Comparison of ENCODE assay signal across 7 mouse cellular contexts in genomic region chr11:102229331-102229953, GRCm38 (mm10). TPM values are rescaled to one million over a fixed set of nuclear protein-coding genes. Genes with fewer than 3 reads are reported as not detected.
DNase-seq lines count a peak whose midpoint lies in the region; ATAC-seq and TF ChIP-seq lines count a peak whose summit lies in the region.

No protein-coding gene starts in this region.

- no peak for TF ChIP-seq POLR2A in lung, adult 2 months (IDR thresholded peaks at IDR 0.05; ENCODE audit: borderline replicate concordance, extremely low read depth, low read depth, low read length)

- H3K4me1 ChIP-seq in lung, adult 2 months (ENCODE audit: control insufficient read depth, insufficient read depth, low read length), result peaks cover 39% of the 10 kb centered on the region
- peaks cover 27% of the 10 kb centered on the region for H3K4me1 ChIP-seq in kidney, embryonic 14.5 days (ENCODE audit: control insufficient read depth, insufficient read depth, low read length)
- peaks cover 53% of the 10 kb centered on the region for H3K4me1 ChIP-seq in midbrain, embryonic 15.5 days

- H3K4me2 ChIP-seq in kidney, embryonic 14.5 days (replicated peaks; ENCODE audit: low read depth, low read length), result peak overlapping the region; percentile 88
- peak overlapping the region; percentile 72 for H3K4me2 ChIP-seq in midbrain, embryonic 15.5 days

- no peaks in the 10 kb centered on the region for H3K27me3 ChIP-seq in kidney, embryonic 14.5 days (ENCODE audit: control insufficient read depth, insufficient read depth, low read length)
- no peaks in the 10 kb centered on the region for H3K27me3 ChIP-seq in midbrain, embryonic 15.5 days (replicated peaks)

- TF ChIP-seq CTCF in lung, adult 2 months (IDR thresholded peaks at IDR 0.05; ENCODE audit: insufficient read depth, low read length), result no peak

- H3K36me3 ChIP-seq in kidney, embryonic 14.5 days (ENCODE audit: control insufficient read depth, insufficient read depth, low read length), result no peaks in the 10 kb centered on the region
- no peaks in the 10 kb centered on the region for H3K36me3 ChIP-seq in midbrain, embryonic 15.5 days (replicated peaks)

- peak overlapping the region; percentile 62; the same call in 1 of the 2 replicates for H3K27ac ChIP-seq in kidney, embryonic 14.5 days (ENCODE audit: low read depth, low read length)
- peak overlapping the region; percentile 95 for H3K27ac ChIP-seq in midbrain, embryonic 15.5 days

- 0 out of 2 replicates have a peak, but pooled peaks have one; percentile 25 for ATAC-seq in erythroblast, adult 5-6 weeks (replicated peaks; ENCODE audit: low FRiP score, poor library complexity, severe bottlenecking)
- peak; percentile 40 for ATAC-seq in kidney, embryonic 14.5 days (ENCODE audit: low FRiP score, low TSS enrichment)
- peak; percentile 28 for ATAC-seq in midbrain, embryonic 15.5 days (replicated peaks)

- no peaks in the 10 kb centered on the region for H3K9me3 ChIP-seq in kidney, embryonic 14.5 days (ENCODE audit: control insufficient read depth, low read length)
- H3K9me3 ChIP-seq in midbrain, embryonic 15.5 days, result no peaks in the 10 kb centered on the region

- WGBS in lung, adult 2 months, result under 1% methylated on average over 47 of the region's 47 CpGs
- WGBS in kidney, embryonic 14.5 days, result 1% methylated on average over 40 of the region's 47 CpGs
- under 1% methylated on average over 34 of the region's 47 CpGs for WGBS in midbrain, embryonic 15.5 days

- peak overlapping the region; percentile 92 for H3K9ac ChIP-seq in kidney, embryonic 14.5 days (ENCODE audit: low read depth, low read length)
- H3K9ac ChIP-seq in midbrain, embryonic 15.5 days, result peak overlapping the region; percentile 84

- H3K4me3 ChIP-seq in lung, adult 2 months (replicated peaks; ENCODE audit: extremely low read depth, low read depth, low read length), result peak overlapping the region; percentile 60
- peak overlapping the region; percentile 92 for H3K4me3 ChIP-seq in kidney, embryonic 14.5 days (ENCODE audit: low read length)
- peak overlapping the region; percentile 80 for H3K4me3 ChIP-seq in midbrain, embryonic 15.5 days

- DNase-seq in lung, adult 2 months, result no peak
- DNase-seq in lung, postnatal 10 days, result no peak
- DNase-seq in NIH3T3 (ENCODE audit: low read depth), result peak; percentile 62
- no peak for DNase-seq in left cerebral cortex, adult 9 months (ENCODE audit: low spot score in 2 of 2)

RNA-seq across cellular contexts. Expression of gene Hdac5, which starts 0.5 kb away (rescaled TPM):
- polyA plus RNA-seq in lung, adult 2 months (2012; rRNA removed), result 140 and 160 TPM in 2 replicates
- total RNA-seq in erythroblast, adult 5-6 weeks (2015; ENCODE audit: low replicate concordance), result 3.7 and 10.2 TPM in 2 replicates
- 13.3 and 17.3 TPM in 2 replicates for total RNA-seq in erythroblast, adult 5-6 weeks (2017; ENCODE audit: low replicate concordance)
- 21.6 and 29.1 TPM in 2 replicates for polyA plus RNA-seq in kidney, embryonic 14.5 days (2014; fragmentation: Nextera tagmentation; extraction: Ambion mirVana)
- polyA plus RNA-seq in midbrain, embryonic 15.5 days (2015; fragmentation: Nextera tagmentation; extraction: Ambion mirVana), result 90.3 and 105 TPM in 2 replicates

RNA-seq across cellular contexts. Expression of gene BC030867, which starts 19.2 kb away (rescaled TPM):
- 0.65 and 0.68 TPM in 2 replicates for polyA plus RNA-seq in lung, adult 2 months (2012; rRNA removed)
- 3.8 and 5.0 TPM in 2 replicates for total RNA-seq in erythroblast, adult 5-6 weeks (2015; ENCODE audit: low replicate concordance)
- total RNA-seq in erythroblast, adult 5-6 weeks (2017; ENCODE audit: low replicate concordance), result 4.1 and 7.2 TPM in 2 replicates
- 18.2 and 22.9 TPM in 2 replicates for polyA plus RNA-seq in kidney, embryonic 14.5 days (2014; fragmentation: Nextera tagmentation; extraction: Ambion mirVana)
- polyA plus RNA-seq in midbrain, embryonic 15.5 days (2015; fragmentation: Nextera tagmentation; extraction: Ambion mirVana), result 2.2 and 2.5 TPM in 2 replicates

RNA-seq across cellular contexts. Expression of gene Asb16, which starts 39.1 kb away (rescaled TPM):
- polyA plus RNA-seq in lung, adult 2 months (2012; rRNA removed), result 0.15 and 1.8 TPM in 2 replicates
- total RNA-seq in erythroblast, adult 5-6 weeks (2015; ENCODE audit: low replicate concordance), result not detected in 2 replicates
- total RNA-seq in erythroblast, adult 5-6 weeks (2017; ENCODE audit: low replicate concordance), result not detected in 2 replicates
- 0.09 TPM in 1 of 2 replicates, not detected in the other for polyA plus RNA-seq in kidney, embryonic 14.5 days (2014; fragmentation: Nextera tagmentation; extraction: Ambion mirVana)
- polyA plus RNA-seq in midbrain, embryonic 15.5 days (2015; fragmentation: Nextera tagmentation; extraction: Ambion mirVana), result 0.05 TPM in 1 of 2 replicates, not detected in the other

RNA-seq across cellular contexts. Expression of gene G6pc3, which starts 40.0 kb away (rescaled TPM):
- polyA plus RNA-seq in lung, adult 2 months (2012; rRNA removed), result 74.4 and 82.5 TPM in 2 replicates
- total RNA-seq in erythroblast, adult 5-6 weeks (2015; ENCODE audit: low replicate concordance), result 16.3 and 21.7 TPM in 2 replicates
- 4.7 and 9.8 TPM in 2 replicates for total RNA-seq in erythroblast, adult 5-6 weeks (2017; ENCODE audit: low replicate concordance)
- 42.5 and 50.6 TPM in 2 replicates for polyA plus RNA-seq in kidney, embryonic 14.5 days (2014; fragmentation: Nextera tagmentation; extraction: Ambion mirVana)
- polyA plus RNA-seq in midbrain, embryonic 15.5 days (2015; fragmentation: Nextera tagmentation; extraction: Ambion mirVana), result 38.6 and 43.3 TPM in 2 replicates

RNA-seq across cellular contexts. Expression of gene Lsm12, which starts 44.3 kb away (rescaled TPM):
- 20.8 and 30.6 TPM in 2 replicates for polyA plus RNA-seq in lung, adult 2 months (2012; rRNA removed)
- 48.3 and 48.8 TPM in 2 replicates for total RNA-seq in erythroblast, adult 5-6 weeks (2015; ENCODE audit: low replicate concordance)
- total RNA-seq in erythroblast, adult 5-6 weeks (2017; ENCODE audit: low replicate concordance), result 22.7 and 28.8 TPM in 2 replicates
- 93.9 and 106 TPM in 2 replicates for polyA plus RNA-seq in kidney, embryonic 14.5 days (2014; fragmentation: Nextera tagmentation; extraction: Ambion mirVana)
- polyA plus RNA-seq in midbrain, embryonic 15.5 days (2015; fragmentation: Nextera tagmentation; extraction: Ambion mirVana), result 111 and 118 TPM in 2 replicates
